Mouse (Mus musculus): Measurements from ENCODE around the gene Slc1a2. TPM values are rescaled to one million over a fixed set of nuclear protein-coding genes. Genes with fewer than 3 reads are reported as not detected.

The Slc1a2 gene
- total RNA-seq, 2 experiments from 2014 or later, result not detected

- no peak for ATAC-seq (replicated peaks; ENCODE audit: low FRiP score, low TSS enrichment, poor library complexity, severe bottlenecking)
Observed at GRCm38 (mm10) chr2:102703556-102703955, 45.1 kb downstream of the Slc1a2 start.

- no peak for ATAC-seq (replicated peaks; ENCODE audit: low FRiP score, low TSS enrichment, poor library complexity, severe bottlenecking)
Observed at GRCm38 (mm10) chr2:102704781-102705180, 46.3 kb downstream of the Slc1a2 start.

- no peak for ATAC-seq (replicated peaks; ENCODE audit: low FRiP score, low TSS enrichment, poor library complexity, severe bottlenecking)
Observed at GRCm38 (mm10) chr2:102711511-102711910, 53.1 kb downstream of the Slc1a2 start.

GRCm38 (mm10) chr2:102712049-102712448, 53.6 kb downstream of the Slc1a2 start:
- no peak for ATAC-seq (replicated peaks; ENCODE audit: low FRiP score, low TSS enrichment, poor library complexity, severe bottlenecking)

GRCm38 (mm10) chr2:102712678-102713628, 54.5 kb downstream of the Slc1a2 start:
- no peak for ATAC-seq (replicated peaks; ENCODE audit: low FRiP score, low TSS enrichment, poor library complexity, severe bottlenecking)

- ATAC-seq (replicated peaks; ENCODE audit: low FRiP score, low TSS enrichment, poor library complexity, severe bottlenecking), result no peak
Observed at GRCm38 (mm10) chr2:102714320-102714719, 55.9 kb downstream of the Slc1a2 start.

- ATAC-seq (replicated peaks; ENCODE audit: low FRiP score, low TSS enrichment, poor library complexity, severe bottlenecking), result no peak
Observed at GRCm38 (mm10) chr2:102715754-102716153, 57.3 kb downstream of the Slc1a2 start.

- no peak for ATAC-seq (replicated peaks; ENCODE audit: low FRiP score, low TSS enrichment, poor library complexity, severe bottlenecking)
Observed at GRCm38 (mm10) chr2:102721859-102722258, 63.4 kb downstream of the Slc1a2 start.

- no peak for ATAC-seq (replicated peaks; ENCODE audit: low FRiP score, low TSS enrichment, poor library complexity, severe bottlenecking)
Observed at GRCm38 (mm10) chr2:102725054-102725453, 66.6 kb downstream of the Slc1a2 start.

GRCm38 (mm10) chr2:102730386-102730785, 71.9 kb downstream of the Slc1a2 start:
- no peak for ATAC-seq (replicated peaks; ENCODE audit: low FRiP score, low TSS enrichment, poor library complexity, severe bottlenecking)

GRCm38 (mm10) chr2:102730788-102731187, 72.3 kb downstream of the Slc1a2 start:
- no peak for ATAC-seq (replicated peaks; ENCODE audit: low FRiP score, low TSS enrichment, poor library complexity, severe bottlenecking)

- no peak for ATAC-seq (replicated peaks; ENCODE audit: low FRiP score, low TSS enrichment, poor library complexity, severe bottlenecking)
Observed at GRCm38 (mm10) chr2:102733128-102733527, 74.7 kb downstream of the Slc1a2 start.

GRCm38 (mm10) chr2:102734055-102734454, 75.6 kb downstream of the Slc1a2 start:
- peak; percentile 60 for ATAC-seq (replicated peaks; ENCODE audit: low FRiP score, low TSS enrichment, poor library complexity, severe bottlenecking)

GRCm38 (mm10) chr2:102735031-102735430, 76.6 kb downstream of the Slc1a2 start:
- no peak for ATAC-seq (replicated peaks; ENCODE audit: low FRiP score, low TSS enrichment, poor library complexity, severe bottlenecking)

GRCm38 (mm10) chr2:102735811-102736210, 77.4 kb downstream of the Slc1a2 start:
- no peak for ATAC-seq (replicated peaks; ENCODE audit: low FRiP score, low TSS enrichment, poor library complexity, severe bottlenecking)

- ATAC-seq (replicated peaks; ENCODE audit: low FRiP score, low TSS enrichment, poor library complexity, severe bottlenecking), result no peak
Observed at GRCm38 (mm10) chr2:102736490-102736889, 78.0 kb downstream of the Slc1a2 start.

- ATAC-seq (replicated peaks; ENCODE audit: low FRiP score, low TSS enrichment, poor library complexity, severe bottlenecking), result no peak
Observed at GRCm38 (mm10) chr2:102738852-102739251, 80.4 kb downstream of the Slc1a2 start.

- ATAC-seq (replicated peaks; ENCODE audit: low FRiP score, low TSS enrichment, poor library complexity, severe bottlenecking), result peak; percentile 58
Observed at GRCm38 (mm10) chr2:102742685-102743084, 84.2 kb downstream of the Slc1a2 start.

GRCm38 (mm10) chr2:102743918-102744696, 85.6 kb downstream of the Slc1a2 start:
- ATAC-seq (replicated peaks; ENCODE audit: low FRiP score, low TSS enrichment, poor library complexity, severe bottlenecking), result peak; percentile 25; the same call in 1 of the 2 replicates

- ATAC-seq (replicated peaks; ENCODE audit: low FRiP score, low TSS enrichment, poor library complexity, severe bottlenecking), result peak; percentile 96
Observed at GRCm38 (mm10) chr2:102745259-102745906, 86.9 kb downstream of the Slc1a2 start.

Measured in megakaryocyte-erythroid progenitor cell, adult 5-6 weeks (primary cell).